Comparison of ENCODE assay signal across 8 mouse cellular contexts in the genomic region with DNA sequence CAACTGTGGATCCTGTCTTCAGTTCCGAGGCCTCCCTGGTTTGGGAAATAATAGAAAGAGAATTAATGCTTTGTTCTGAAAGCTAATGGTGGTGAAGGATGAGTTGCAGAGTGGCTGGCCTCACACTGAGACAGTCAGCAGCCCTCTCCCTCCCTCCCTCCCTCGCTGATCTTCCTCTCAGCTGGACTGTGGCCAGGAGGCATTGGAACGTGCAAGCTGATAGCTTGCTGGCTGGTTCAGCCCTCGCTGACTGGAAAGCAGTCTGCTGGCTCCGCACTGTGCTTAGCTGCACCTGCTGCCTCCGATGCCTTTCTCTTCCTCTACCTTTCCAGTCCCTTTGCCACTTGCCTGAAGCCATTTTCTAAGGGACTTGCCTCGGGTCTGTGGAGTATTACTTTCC.
A peak's percentile ranks its signal among the peaks of the same experiment; 100 is the strongest.
DNase-seq lines count a peak whose midpoint lies in the region; ATAC-seq and TF ChIP-seq lines count a peak whose summit lies in the region.

No protein-coding gene starts in this region.

- H3K4me2 ChIP-seq in liver, embryonic 12.5 days, result no peak overlapping the region
- H3K4me2 ChIP-seq in stomach, embryonic 16.5 days (ENCODE audit: low read depth, low read length), result no peak overlapping the region

- H3K27me3 ChIP-seq in liver, adult 2 months (ENCODE audit: control insufficient read depth, insufficient read depth, low read length), result 0 out of 2 replicates have a peak, but pooled peaks cover 3% of the 10 kb centered on the region
- H3K27me3 ChIP-seq in liver, embryonic 12.5 days (replicated peaks), result no peaks in the 10 kb centered on the region
- H3K27me3 ChIP-seq in stomach, embryonic 16.5 days (ENCODE audit: control insufficient read depth, insufficient read depth, low read length), result no peaks in the 10 kb centered on the region

- H3K9me3 ChIP-seq in liver, embryonic 12.5 days (replicated peaks), result no peaks in the 10 kb centered on the region
- H3K9me3 ChIP-seq in stomach, embryonic 16.5 days (replicated peaks; ENCODE audit: control insufficient read depth, low read length), result no peaks in the 10 kb centered on the region

- H3K4me3 ChIP-seq in liver, adult 2 months (ENCODE audit: insufficient read depth, low read depth, low read length), result no peak overlapping the region
- H3K4me3 ChIP-seq in liver, embryonic 12.5 days, result no peak overlapping the region
- H3K4me3 ChIP-seq in stomach, embryonic 16.5 days (replicated peaks; ENCODE audit: low read length), result no peak overlapping the region

- H3K79me2 ChIP-seq in liver, adult 2 months (ENCODE audit: control insufficient read depth, insufficient read depth, low read length), result no peaks in the 10 kb centered on the region

- 39% methylated on average over 7 of the region's 7 CpGs for WGBS in liver, adult 2 months
- 35% methylated on average over 7 of the region's 7 CpGs for WGBS in liver, embryonic 12.5 days (ENCODE audit: insufficient replicate concordance)
- 22% methylated on average over 7 of the region's 7 CpGs for WGBS in stomach, embryonic 16.5 days

- H3K4me1 ChIP-seq in liver, adult 2 months (ENCODE audit: control insufficient read depth, insufficient read depth, low read length), result 0 out of 2 replicates have a peak, but pooled peaks cover 2% of the 10 kb centered on the region
- no peaks in the 10 kb centered on the region for H3K4me1 ChIP-seq in liver, embryonic 12.5 days
- H3K4me1 ChIP-seq in stomach, embryonic 16.5 days (ENCODE audit: control insufficient read depth, insufficient read depth, low read length), result peaks cover 10% of the 10 kb centered on the region; the same call in 1 of the 2 replicates

- ATAC-seq in liver, embryonic 12.5 days, result no peak
- ATAC-seq in common myeloid progenitor, adult 5-6 weeks (replicated peaks; ENCODE audit: low read depth, poor library complexity, severe bottlenecking), result peak; percentile 35; the same call in 1 of the 2 replicates
- peak; percentile 58 for ATAC-seq in stomach, embryonic 16.5 days (ENCODE audit: insufficient read depth, low FRiP score)

- no peak for TF ChIP-seq CTCF in liver, adult 2 months (IDR thresholded peaks at IDR 0.05; ENCODE audit: low read depth, low read length)

- no peaks in the 10 kb centered on the region for H3K36me3 ChIP-seq in liver, adult 2 months (ENCODE audit: control insufficient read depth, insufficient read depth, low read length)
- H3K36me3 ChIP-seq in liver, embryonic 12.5 days, result no peaks in the 10 kb centered on the region
- no peaks in the 10 kb centered on the region for H3K36me3 ChIP-seq in stomach, embryonic 16.5 days (ENCODE audit: control insufficient read depth, insufficient read depth, low read length)

- no peak for TF ChIP-seq POLR2A in liver, adult 2 months (IDR thresholded peaks at IDR 0.05; ENCODE audit: extremely low read depth, insufficient read depth, low read length)

- DNase-seq in liver, adult 2 months (ENCODE audit: extremely low read depth, low read depth, low spot score), result peak; percentile 11
- peak; percentile 59 to 74 for DNase-seq in heart, adult 9 months (ENCODE audit: low spot score in 2 of 2)
- peak; percentile 78 for DNase-seq in kidney, adult 9 months
- peak; percentile 62 to 75 for DNase-seq in lung, postnatal 4 days
- DNase-seq in frontal cortex, postnatal 14 days (ENCODE audit: low spot score in 2 of 2), result no peak

- H3K9ac ChIP-seq in liver, adult 2 months (ENCODE audit: low read depth, low read length), result no peak overlapping the region
- no peak overlapping the region for H3K9ac ChIP-seq in liver, embryonic 12.5 days
- no peak overlapping the region for H3K9ac ChIP-seq in stomach, embryonic 16.5 days (ENCODE audit: low read length)

- no peak overlapping the region for H3K27ac ChIP-seq in liver, adult 2 months (replicated peaks; ENCODE audit: insufficient read depth, low read depth, low read length)
- H3K27ac ChIP-seq in liver, embryonic 12.5 days, result no peak overlapping the region
- H3K27ac ChIP-seq in stomach, embryonic 16.5 days (ENCODE audit: low read length), result no peak overlapping the region

Comparison
In these comparisons a context has a peak if more than half of its experiments do, and no peak if none do; other contexts are left out.
1. DNase-seq: peak in liver, adult 2 months (single experiment), heart, adult 9 months (2 of 2), kidney, adult 9 months (single experiment) and lung, postnatal 4 days (2 of 2); none in frontal cortex, postnatal 14 days (0 of 2).